Mouse (Mus musculus): ENCODE data around the gene Eif2b3. TPM values are rescaled to one million over a fixed set of nuclear protein-coding genes. Genes with fewer than 3 reads are reported as not detected.

Eif2b3 gene
- polyA plus RNA-seq, 1 experiment from 2014 or later, result 42.1 TPM

DNA sequence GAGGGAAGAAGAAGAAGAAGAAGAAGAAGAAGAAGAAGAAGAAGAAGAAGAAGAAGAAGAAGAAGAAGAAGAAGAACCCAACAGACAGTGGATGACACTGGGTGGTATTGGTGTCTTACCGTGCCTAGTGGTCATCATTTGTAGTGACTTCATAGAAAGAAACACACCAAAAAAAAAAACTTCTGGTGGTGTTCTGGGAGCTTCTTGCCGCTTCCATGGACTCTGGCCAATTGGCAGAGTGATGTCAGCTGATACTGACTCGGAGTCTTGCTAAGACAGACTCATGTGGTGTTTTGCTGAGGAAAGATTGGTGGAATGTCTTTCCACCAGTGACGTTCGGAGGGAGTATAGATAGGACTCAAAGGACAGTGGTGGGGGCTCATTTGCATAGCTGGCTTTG is 9.0 kb upstream of the Eif2b3 start:
- ATAC-seq, result no peak
- H3K9me3 ChIP-seq (ENCODE audit: control insufficient read depth, low read length), result no peaks in the 10 kb centered on the region
- H3K4me2 ChIP-seq (ENCODE audit: low read length), result no peak overlapping the region
- no peaks in the 10 kb centered on the region for H3K4me1 ChIP-seq (replicated peaks; ENCODE audit: control insufficient read depth, insufficient read depth, low read length)
- no peaks in the 10 kb centered on the region for H3K36me3 ChIP-seq (ENCODE audit: control insufficient read depth, insufficient read depth)
- no peak overlapping the region for H3K27ac ChIP-seq (ENCODE audit: low read length)
- WGBS, result 73% methylated on average over 5 of the region's 5 CpGs
- no peak overlapping the region for H3K9ac ChIP-seq (replicated peaks; ENCODE audit: low read depth, low read length)
- no peaks in the 10 kb centered on the region for H3K27me3 ChIP-seq (replicated peaks; ENCODE audit: control insufficient read depth, insufficient read depth, low read length)
- no peak overlapping the region for H3K4me3 ChIP-seq (replicated peaks; ENCODE audit: low read length)

DNA sequence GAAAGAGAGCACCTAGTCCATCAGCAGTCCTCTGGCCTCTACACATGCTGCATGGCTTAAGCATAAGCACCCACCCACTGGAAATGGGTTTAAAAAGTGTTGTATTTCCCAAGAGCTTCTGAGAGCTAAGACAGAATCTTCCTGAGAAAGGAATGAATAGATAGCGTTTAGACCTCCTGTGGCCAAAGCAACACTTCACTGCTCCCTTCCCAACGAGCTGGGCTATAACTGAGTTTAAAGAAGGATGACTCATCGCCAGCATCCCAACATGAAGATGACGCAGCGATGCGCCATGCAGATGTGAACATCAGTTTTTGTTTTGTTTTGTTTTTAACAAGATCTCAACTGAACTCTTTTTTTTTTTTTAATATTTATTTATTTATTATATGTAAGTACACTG is 5.6 kb upstream of the Eif2b3 start:
- H3K27me3 ChIP-seq (replicated peaks; ENCODE audit: control insufficient read depth, insufficient read depth, low read length), result no peaks in the 10 kb centered on the region
- H3K9me3 ChIP-seq (ENCODE audit: control insufficient read depth, low read length), result no peaks in the 10 kb centered on the region
- H3K27ac ChIP-seq (ENCODE audit: low read length), result no peak overlapping the region
- H3K4me1 ChIP-seq (replicated peaks; ENCODE audit: control insufficient read depth, insufficient read depth, low read length), result no peaks in the 10 kb centered on the region
- no peak overlapping the region for H3K4me3 ChIP-seq (replicated peaks; ENCODE audit: low read length)
- no peaks in the 10 kb centered on the region for H3K36me3 ChIP-seq (ENCODE audit: control insufficient read depth, insufficient read depth)
- no peak overlapping the region for H3K9ac ChIP-seq (replicated peaks; ENCODE audit: low read depth, low read length)
- no peak for ATAC-seq
- WGBS, result 80% methylated on average over 6 of the region's 6 CpGs
- no peak overlapping the region for H3K4me2 ChIP-seq (ENCODE audit: low read length)

DNA sequence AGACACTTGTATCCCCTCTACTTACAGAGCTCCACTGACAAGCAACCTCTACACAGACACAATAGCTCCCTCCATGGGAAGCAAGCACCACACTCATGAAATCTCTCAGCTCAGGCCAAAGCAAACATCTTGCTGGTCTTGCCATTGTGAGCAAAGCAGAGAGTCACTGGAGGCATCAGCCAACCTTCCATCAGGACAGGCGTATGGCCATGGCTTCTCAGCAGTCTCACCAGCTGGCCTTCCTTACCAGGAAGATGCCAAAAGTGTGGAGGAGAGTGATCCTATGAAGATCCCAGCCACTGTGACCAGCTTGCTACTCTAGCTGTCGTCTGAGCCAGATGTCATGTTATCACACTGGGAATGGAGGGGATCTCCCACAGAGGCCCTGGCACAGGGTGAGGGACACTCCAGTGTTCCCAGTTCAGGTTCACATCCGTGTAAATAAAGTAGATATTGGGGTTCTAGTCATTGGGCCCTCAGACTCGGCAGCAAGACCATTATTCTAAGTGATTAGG is 4.2 kb upstream of the Eif2b3 start:
- no peak overlapping the region for H3K4me2 ChIP-seq (ENCODE audit: low read length)
- no peak overlapping the region for H3K9ac ChIP-seq (replicated peaks; ENCODE audit: low read depth, low read length)
- no peaks in the 10 kb centered on the region for H3K27me3 ChIP-seq (replicated peaks; ENCODE audit: control insufficient read depth, insufficient read depth, low read length)
- no peak for ATAC-seq
- no peak overlapping the region for H3K4me3 ChIP-seq (replicated peaks; ENCODE audit: low read length)
- peaks cover 3% of the 10 kb centered on the region for H3K4me1 ChIP-seq (replicated peaks; ENCODE audit: control insufficient read depth, insufficient read depth, low read length)
- H3K36me3 ChIP-seq (ENCODE audit: control insufficient read depth, insufficient read depth), result no peaks in the 10 kb centered on the region
- 53% methylated on average over 4 of the region's 4 CpGs for WGBS
- no peak overlapping the region for H3K27ac ChIP-seq (ENCODE audit: low read length)
- H3K9me3 ChIP-seq (ENCODE audit: control insufficient read depth, low read length), result no peaks in the 10 kb centered on the region

DNA sequence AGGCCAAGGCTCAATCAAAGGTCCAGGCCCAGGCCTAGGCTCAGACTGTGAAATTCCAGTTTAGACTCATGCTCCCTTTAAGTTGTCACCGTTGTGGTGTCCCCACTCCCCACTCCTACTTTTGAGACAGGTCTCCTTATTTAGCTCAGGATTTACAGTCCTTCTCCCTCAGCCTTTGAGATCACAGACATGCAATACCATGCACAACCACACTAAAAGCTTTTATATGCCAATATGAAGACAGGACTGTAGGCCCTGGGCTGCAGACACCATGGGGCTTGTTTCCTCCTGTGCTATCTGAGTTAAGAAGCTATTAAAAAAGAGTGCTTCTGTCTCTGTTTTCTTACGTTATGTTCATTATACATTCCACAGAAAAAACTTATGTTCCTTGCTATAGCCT is 1.5 kb upstream of the Eif2b3 start:
- no peaks in the 10 kb centered on the region for H3K9me3 ChIP-seq (ENCODE audit: control insufficient read depth, low read length)
- no peak overlapping the region for H3K4me3 ChIP-seq (replicated peaks; ENCODE audit: low read length)
- 95% methylated on average over 2 of the region's 2 CpGs for WGBS
- peaks cover 11% of the 10 kb centered on the region for H3K4me1 ChIP-seq (replicated peaks; ENCODE audit: control insufficient read depth, insufficient read depth, low read length)
- no peak for ATAC-seq
- H3K4me2 ChIP-seq (ENCODE audit: low read length), result no peak overlapping the region
- no peak overlapping the region for H3K27ac ChIP-seq (ENCODE audit: low read length)
- H3K27me3 ChIP-seq (replicated peaks; ENCODE audit: control insufficient read depth, insufficient read depth, low read length), result no peaks in the 10 kb centered on the region
- H3K9ac ChIP-seq (replicated peaks; ENCODE audit: low read depth, low read length), result no peak overlapping the region
- H3K36me3 ChIP-seq (ENCODE audit: control insufficient read depth, insufficient read depth), result no peaks in the 10 kb centered on the region; the same call in 1 of the 2 replicates

DNA sequence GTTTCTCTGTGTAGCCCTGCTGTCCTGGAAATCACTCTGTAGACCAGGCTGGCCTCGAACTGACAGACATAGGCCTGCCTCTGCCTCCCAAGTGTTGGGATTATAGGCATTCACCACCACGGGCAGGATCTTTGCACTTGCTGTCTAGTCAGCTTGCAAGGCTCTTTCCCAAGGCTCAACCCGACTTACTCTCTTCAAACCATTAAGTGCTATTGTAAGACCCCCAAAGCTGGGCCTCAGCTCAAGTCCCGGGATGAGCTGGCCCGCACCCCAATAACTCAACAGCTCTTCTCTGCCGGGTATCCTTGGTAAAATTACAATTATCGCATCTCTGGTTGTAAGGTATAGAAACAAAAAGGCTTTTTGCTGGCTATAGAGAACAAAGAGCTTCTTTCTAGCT is 875 bp upstream of the Eif2b3 start:
- no peak for ATAC-seq

DNA sequence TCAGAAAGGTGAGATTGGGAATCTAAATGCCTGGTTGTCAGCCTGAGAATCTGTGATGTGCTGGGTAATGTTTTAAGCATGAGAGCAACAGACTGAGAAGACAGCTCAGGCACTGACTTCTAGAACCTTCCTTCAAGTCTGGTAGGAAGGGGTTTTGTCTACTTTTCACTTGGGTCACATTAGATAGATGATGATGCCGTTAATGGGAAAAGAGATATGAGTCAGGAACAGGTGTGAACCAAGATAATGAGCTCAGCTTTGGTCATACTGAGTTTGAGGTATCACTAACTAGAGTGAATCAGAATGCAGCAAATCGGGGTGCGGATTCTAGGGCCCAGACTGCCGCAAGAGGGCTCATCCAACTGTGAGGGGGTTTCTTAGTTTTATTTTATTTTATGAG is 4.3 kb downstream of the Eif2b3 start:
- 91% methylated on average over 4 of the region's 4 CpGs for WGBS
- Histone ChIP-seq H3K27me3 (replicated peaks; ENCODE audit: control insufficient read depth, insufficient read depth, low read length) (no peaks in the 10 kb centered on the region), H3K27ac (ENCODE audit: low read length) (no peak overlapping the region), H3K4me3 (replicated peaks; ENCODE audit: low read length) (no peak overlapping the region), H3K4me2 (ENCODE audit: low read length) (no peak overlapping the region), H3K36me3 (ENCODE audit: control insufficient read depth, insufficient read depth) (peaks cover 2% of the 10 kb centered on the region), H3K9me3 (ENCODE audit: control insufficient read depth, low read length) (no peaks in the 10 kb centered on the region), H3K9ac (replicated peaks; ENCODE audit: low read depth, low read length) (no peak overlapping the region), H3K4me1 (replicated peaks; ENCODE audit: control insufficient read depth, insufficient read depth, low read length) (peaks cover 11% of the 10 kb centered on the region)
- no peak for ATAC-seq

More for the DNA sequence above, 875 bp upstream of the Eif2b3 start:
- Histone ChIP-seq H3K4me3 (replicated peaks; ENCODE audit: low read length) (no peak overlapping the region), H3K27me3 (replicated peaks; ENCODE audit: control insufficient read depth, insufficient read depth, low read length) (no peaks in the 10 kb centered on the region), H3K36me3 (ENCODE audit: control insufficient read depth, insufficient read depth) (peaks cover 2% of the 10 kb centered on the region), H3K4me2 (ENCODE audit: low read length) (no peak overlapping the region), H3K27ac (ENCODE audit: low read length) (no peak overlapping the region), H3K4me1 (replicated peaks; ENCODE audit: control insufficient read depth, insufficient read depth, low read length) (peaks cover 11% of the 10 kb centered on the region), H3K9ac (replicated peaks; ENCODE audit: low read depth, low read length) (no peak overlapping the region), H3K9me3 (ENCODE audit: control insufficient read depth, low read length) (no peaks in the 10 kb centered on the region)
- 76% methylated on average over 7 of the region's 7 CpGs for WGBS

DNA sequence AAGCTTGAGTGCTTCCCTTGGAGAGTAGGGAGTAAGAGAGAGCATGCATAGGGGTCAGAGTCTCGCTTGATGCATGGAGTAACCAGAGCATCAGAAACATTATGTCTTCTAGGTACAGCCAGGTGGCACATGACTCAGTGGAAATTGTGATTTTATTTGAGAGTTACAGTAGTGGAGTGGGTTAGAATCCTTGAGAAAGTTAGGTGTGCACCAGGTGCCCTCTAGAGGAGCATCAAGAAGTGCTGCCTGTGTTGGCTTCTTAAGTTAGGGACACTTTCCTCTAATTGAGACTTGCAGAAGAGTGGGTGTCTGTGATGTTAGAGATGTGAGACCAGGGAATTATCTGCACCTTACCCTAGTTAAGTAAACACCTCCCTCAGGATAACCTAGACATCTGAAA is 11.9 kb downstream of the Eif2b3 start:
- no peak for ATAC-seq
- H3K4me3 ChIP-seq (replicated peaks; ENCODE audit: low read length), result no peak overlapping the region

DNA sequence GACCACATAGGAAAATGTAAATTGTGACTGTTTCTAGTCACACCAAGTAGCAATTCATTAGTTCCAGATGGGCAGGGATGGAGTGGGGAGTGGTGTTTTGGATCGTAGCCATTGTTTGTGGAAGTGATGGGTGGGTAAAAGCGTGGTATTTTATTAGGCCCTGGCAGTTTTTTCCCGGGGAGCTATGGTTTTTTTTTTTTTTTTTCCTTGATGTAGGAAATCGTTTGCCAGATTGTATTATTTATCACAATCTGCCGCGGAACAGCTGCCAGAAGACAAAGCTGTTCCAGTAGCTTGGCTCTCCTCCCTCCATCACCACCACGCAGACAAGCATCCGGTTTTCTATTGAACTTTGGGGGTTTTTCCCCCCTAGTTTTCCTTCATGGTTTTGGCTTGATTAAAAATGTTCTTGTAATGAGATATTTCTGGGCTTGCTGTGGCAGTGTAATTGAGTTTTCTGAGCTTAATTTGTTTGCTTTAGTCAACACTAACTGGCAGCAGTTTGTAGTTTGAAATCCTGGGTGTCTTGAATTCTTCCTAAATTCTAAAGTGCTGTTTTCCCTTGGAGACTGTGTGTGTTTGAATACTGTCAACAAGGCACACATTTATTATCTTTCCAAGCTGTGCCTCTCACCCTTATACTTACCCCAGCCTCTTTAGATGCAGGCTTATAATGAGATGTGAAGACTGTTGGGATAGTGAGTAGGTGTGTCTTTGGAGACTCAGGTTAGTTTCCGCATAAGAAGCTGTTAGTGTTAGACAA is 20.9 kb downstream of the Eif2b3 start:
- H3K36me3 ChIP-seq (ENCODE audit: control insufficient read depth, insufficient read depth), result no peaks in the 10 kb centered on the region
- H3K9ac ChIP-seq (replicated peaks; ENCODE audit: low read depth, low read length), result no peak overlapping the region
- H3K4me2 ChIP-seq (ENCODE audit: low read length), result peak overlapping the region; percentile 3
- no peak overlapping the region for H3K4me3 ChIP-seq (replicated peaks; ENCODE audit: low read length)
- H3K27ac ChIP-seq (ENCODE audit: low read length), result peak overlapping the region; percentile 77
- H3K4me1 ChIP-seq (replicated peaks; ENCODE audit: control insufficient read depth, insufficient read depth, low read length), result peaks cover 22% of the 10 kb centered on the region
- 8% methylated on average over 9 of the region's 9 CpGs for WGBS
- H3K27me3 ChIP-seq (replicated peaks; ENCODE audit: control insufficient read depth, insufficient read depth, low read length), result no peaks in the 10 kb centered on the region
- no peaks in the 10 kb centered on the region for H3K9me3 ChIP-seq (ENCODE audit: control insufficient read depth, low read length)
- ATAC-seq, result peak; percentile 85

More for the DNA sequence above, 11.9 kb downstream of the Eif2b3 start:
- Histone ChIP-seq H3K9me3 (ENCODE audit: control insufficient read depth, low read length) (no peaks in the 10 kb centered on the region), H3K4me2 (ENCODE audit: low read length) (no peak overlapping the region), H3K27me3 (replicated peaks; ENCODE audit: control insufficient read depth, insufficient read depth, low read length) (no peaks in the 10 kb centered on the region), H3K9ac (replicated peaks; ENCODE audit: low read depth, low read length) (no peak overlapping the region), H3K36me3 (ENCODE audit: control insufficient read depth, insufficient read depth) (no peaks in the 10 kb centered on the region), H3K4me1 (replicated peaks; ENCODE audit: control insufficient read depth, insufficient read depth, low read length) (no peaks in the 10 kb centered on the region), H3K27ac (ENCODE audit: low read length) (no peak overlapping the region)
- 92% methylated on average over 1 of the region's 1 CpGs for WGBS

DNA sequence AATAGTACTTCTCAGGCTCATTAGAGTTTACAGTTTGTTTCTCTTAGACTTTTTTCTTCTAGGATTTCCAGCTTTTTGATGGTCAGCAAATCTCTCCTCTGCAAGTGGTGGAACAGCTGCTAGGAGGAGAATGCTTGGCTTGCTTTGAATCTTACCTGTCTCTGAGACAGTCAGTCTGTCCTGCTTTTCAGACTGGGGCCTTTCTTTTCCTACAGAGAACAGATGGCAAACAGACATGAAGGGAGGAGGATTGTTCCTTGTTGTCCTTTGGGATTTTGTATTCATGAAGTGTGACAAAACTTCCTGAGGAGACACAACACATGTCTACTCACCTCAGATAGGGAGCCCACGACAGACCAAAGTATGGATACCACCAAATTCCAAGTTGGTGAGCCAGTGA is 21.6 kb downstream of the Eif2b3 start:
- Histone ChIP-seq H3K4me1 (replicated peaks; ENCODE audit: control insufficient read depth, insufficient read depth, low read length) (peaks cover 22% of the 10 kb centered on the region), H3K9ac (replicated peaks; ENCODE audit: low read depth, low read length) (no peak overlapping the region), H3K4me3 (replicated peaks; ENCODE audit: low read length) (no peak overlapping the region), H3K27ac (ENCODE audit: low read length) (peak overlapping the region; percentile 76), H3K27me3 (replicated peaks; ENCODE audit: control insufficient read depth, insufficient read depth, low read length) (no peaks in the 10 kb centered on the region), H3K36me3 (ENCODE audit: control insufficient read depth, insufficient read depth) (no peaks in the 10 kb centered on the region), H3K9me3 (ENCODE audit: control insufficient read depth, low read length) (no peaks in the 10 kb centered on the region), H3K4me2 (ENCODE audit: low read length) (peak overlapping the region; percentile 0; the same call in 1 of the 2 replicates)
- WGBS, result 53% methylated on average over 1 of the region's 1 CpGs
- peak; percentile 2; the same call in 1 of the 2 replicates for ATAC-seq

Measured in forebrain, embryonic 16.5 days (tissue).